Mouse (Mus musculus): ENCODE measurements around the gene Pdxk.

- TF ChIP-seq CTCF (IDR thresholded peaks at IDR 0.05; ENCODE audit: control insufficient read depth, insufficient read depth, insufficient replicate concordance, low read depth, low read length), result no peak
- TF ChIP-seq POLR2A (IDR thresholded peaks at IDR 0.05; ENCODE audit: control insufficient read depth, low read depth, low read length), result no peak
Measured at GRCm38 (mm10) chr10:78452641-78453040, 12.1 kb downstream of the Pdxk start.
